Mouse (Mus musculus): ENCODE results near the gene Shbg. TPM values are rescaled to one million over a fixed set of nuclear protein-coding genes. Genes with fewer than 3 reads are reported as not detected.
"Not testable (repeated sequence)": the region's sequence is repeated elsewhere in the genome, so short reads cannot be mapped to it uniquely, and the experiment has no call there.

The Shbg gene
- total RNA-seq, 2 experiments from 2014 or later = 0.54 TPM; not detected in 1

DNA sequence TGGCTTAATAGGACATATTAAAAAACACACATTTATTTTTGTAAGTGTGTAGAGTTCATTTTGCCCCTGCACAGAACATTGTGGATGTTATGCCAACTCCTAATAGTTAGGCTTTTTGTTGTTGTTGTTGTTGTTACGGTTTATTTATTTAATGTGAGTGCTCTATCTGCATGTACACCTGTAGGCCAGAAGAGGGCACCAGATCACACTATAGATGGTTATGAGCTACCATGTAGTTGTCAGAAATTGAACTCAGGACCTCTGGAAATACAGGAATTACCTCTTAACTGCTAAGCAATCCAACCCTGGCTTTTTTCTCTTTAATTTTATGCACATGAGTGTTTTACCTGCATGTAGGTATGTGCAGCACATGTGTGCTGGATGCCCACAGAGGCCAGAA is 12.1 kb upstream of the Shbg start:
- DNase-seq = no peak

DNA sequence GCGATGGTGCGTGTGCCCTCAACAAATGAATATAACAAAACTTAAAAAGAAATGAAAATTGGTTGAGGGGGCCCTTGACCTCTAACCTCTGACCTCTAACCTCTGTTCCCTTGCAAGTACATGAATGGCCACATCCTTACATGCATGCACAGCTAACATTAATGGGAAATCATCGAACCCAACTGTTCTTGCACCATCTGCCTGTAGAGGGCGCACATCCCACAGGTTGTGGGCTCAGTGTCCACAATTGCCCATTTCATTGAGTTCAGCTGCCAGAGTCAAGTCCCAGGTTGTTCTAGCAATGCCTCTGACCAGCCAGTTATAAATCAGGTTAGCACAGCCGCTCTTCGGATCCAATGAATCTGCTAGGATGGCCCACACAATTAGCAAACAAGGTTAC is 10.6 kb upstream of the Shbg start:
- peak; percentile 75 for DNase-seq

DNA sequence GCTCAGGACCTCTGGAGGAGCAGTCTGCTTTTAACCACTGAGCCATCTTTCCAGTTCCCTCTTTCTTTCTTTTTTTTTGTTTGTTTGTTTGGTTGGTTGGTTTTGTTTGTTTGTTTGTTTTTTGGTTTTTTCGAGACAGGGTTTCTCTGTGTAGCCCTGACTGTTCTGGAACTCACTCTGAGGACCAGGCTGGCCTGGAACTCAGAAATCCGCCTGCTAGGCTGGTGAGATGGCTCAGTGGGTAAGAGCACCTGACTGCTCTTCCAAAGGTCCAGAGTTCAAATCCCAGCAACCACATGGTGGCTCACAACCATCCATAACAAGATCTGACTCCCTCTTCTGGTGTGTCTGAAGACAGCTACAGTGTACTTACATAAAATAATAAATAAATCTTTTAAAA is 6.6 kb upstream of the Shbg start:
- DNase-seq = not testable (repeated sequence)

DNA sequence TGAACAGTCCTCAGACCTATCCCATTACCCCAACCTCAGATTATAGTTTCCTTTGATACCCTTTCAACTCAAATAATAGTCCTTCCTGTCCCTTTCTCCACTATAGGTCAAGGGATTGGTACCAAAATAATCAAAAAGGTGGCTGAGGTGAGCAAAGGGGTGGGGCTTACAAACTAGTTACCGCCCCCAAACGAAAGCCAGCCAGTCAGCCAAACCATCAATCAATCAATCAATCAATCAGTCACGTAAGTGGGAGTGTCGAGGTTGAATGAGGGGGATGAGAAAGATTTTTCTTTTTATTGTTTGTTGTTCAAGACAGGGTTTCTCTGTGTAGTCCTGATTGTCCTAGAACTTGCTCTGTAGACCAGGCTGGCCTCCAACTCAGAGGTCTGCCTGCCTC is 5.3 kb upstream of the Shbg start:
- no peak for DNase-seq

DNA sequence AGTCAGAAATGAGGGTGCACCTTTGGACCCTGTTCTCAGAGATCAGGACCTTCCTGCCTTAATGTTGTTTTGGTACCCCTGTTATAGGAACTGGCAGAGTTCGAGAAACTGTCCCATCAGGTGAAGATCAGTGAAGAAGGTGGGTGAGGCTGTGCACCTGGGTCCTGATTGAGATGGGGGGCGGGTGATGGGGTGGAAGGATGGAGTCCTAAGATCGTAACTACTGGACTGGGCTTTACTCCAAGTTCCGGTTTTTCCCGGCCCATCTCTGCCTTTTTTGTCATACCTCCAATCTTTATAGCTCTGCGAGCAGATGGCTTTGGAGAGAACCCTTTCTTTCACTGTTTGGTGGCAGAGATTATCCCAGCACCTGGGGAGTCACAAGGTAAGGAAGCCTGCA is 4.7 kb upstream of the Shbg start:
- no peak for DNase-seq

DNA sequence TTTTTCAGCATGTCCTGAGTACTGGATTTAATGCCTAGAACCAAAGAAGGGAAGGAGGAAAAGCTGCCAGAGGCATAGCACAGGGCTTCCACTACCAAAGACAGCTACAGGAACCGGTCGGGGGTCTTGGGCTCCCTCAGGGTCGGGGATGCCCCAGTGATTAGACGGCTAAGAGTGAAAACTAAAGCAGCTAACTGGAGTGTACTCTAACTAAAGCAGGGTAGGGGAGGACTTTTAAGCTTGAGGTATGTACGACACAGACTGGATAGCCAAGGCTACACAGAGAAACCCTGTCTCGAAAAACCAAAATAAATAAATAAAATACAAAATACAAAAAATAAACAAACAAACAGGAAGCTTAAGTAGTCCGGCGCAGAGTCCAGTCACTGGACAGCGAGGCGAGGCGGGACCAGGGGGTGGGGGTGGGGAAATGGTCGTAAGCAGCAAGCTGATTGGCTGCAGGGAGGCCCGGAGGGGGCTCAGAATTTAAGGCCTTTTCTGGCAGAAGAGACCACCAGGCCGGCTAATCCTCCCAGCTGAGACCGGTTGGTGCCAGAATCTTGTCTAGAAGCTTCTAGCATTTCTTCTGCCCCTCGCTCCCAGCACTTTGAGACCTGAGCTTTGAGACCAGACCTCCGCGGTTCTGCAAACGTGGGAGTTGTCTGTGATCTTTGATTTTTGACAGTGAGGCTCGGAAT is 4.0 kb upstream of the Shbg start, which contains the start of gene Sat2:
Sat2 (plus strand) TSS at position 454 of the 698 bp plus-strand sequence.
- peak; percentile 64 for DNase-seq

DNA sequence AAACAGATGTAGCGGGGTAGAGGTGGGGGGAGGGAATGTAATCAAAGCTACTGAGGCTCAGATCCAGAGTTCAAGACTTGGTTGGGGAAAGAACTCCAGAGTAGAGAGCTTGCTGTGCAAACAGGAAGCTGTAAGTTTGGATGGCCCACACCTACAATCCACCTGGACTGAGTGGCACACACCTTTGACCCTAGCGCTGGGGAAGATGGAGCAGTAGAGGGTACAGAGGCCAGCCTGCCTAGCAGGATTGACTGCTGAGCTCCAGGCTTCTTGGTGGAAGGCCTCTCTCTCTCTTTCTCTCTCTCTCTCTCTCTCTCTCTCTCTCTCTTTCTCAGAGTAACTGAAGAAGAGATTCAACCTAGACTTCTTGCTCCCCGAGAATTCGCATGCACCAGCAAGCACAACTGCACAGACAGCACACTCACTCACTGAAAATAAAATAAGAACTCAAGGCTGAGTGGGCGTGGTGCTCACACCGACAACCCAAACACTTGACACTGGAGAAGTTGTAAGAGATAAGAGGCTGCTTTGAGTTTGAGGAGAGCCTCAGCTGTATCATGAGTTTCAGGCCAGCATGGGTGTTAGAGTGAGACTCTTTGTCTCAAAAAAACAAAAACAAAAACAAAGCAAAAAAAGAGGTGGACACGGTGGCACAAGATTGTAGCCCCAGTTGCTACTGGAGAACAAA is 2.8 kb upstream of the Shbg start:
- no peak for DNase-seq

DNA sequence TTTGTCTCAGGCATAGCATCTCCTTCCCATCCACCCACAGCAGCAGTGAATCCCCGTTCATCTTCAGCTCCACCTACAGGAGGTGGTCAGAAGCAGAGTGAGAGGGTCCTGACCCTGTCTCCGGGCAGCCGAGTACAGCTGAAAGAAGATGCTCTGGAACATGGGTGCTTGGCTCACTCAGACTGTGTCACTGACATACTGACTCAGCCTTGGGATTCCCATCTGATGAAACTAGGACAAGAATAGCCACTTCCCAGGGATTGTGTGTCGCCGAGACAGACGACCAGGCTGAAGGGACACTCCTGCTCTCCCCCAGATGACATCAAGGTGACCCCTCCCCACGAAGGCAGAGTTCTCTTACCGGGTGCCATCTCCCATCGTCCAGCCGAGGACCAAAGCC is 924 bp downstream of the Shbg start:
- DNase-seq = no peak

DNA sequence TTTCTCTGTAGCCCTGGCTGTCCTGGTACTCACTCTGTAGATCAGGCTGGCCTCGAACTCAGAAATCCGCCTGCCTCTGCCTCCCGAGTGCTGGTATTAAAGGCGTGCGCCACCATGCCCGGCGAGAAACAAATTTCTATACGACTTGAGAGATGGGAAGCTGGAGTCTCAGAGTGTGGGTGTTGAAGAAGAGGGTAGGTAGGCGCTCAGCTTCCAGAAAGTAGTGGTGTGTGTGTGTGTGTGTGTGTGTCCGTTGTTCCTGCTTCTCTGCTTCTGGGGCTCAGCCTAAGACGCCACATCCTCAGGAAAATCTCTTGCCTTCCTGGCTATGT is 3.5 kb downstream of the Shbg start:
- not testable (repeated sequence) for DNase-seq

DNA sequence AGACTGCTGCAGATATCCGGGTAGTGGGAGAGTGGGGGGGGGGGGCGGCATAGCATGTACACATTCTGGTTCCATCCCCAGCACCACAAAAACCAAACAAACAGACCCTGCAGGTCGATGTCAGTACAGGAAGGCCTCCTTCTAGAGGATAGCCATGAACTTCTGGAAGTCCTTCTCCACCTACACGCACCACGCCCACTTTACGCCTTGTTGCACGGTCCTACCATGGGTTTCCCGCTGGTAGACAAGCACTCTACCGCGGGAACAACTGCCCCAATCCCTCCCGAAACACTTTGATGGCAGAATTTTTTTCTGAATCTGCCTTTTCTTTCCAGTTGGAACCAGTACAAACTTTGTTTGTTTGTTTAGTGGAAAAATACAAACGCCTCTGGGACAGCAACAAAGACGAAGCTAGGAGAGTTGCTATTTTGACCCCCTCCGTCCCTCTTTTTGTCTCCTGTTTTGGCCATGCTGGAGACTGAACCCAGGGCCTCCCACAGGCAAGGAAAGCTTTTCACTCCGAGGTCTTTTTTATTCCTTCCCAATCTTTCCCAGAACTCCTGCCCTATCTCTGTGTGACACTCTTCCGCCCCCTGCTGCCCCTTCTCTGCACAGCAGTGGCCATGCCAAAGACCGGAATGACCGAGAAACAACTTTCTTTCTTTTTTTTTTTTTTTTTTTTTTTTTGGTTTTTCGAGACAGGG is 4.0 kb downstream of the Shbg start:
- peak; percentile 87 for DNase-seq

DNA sequence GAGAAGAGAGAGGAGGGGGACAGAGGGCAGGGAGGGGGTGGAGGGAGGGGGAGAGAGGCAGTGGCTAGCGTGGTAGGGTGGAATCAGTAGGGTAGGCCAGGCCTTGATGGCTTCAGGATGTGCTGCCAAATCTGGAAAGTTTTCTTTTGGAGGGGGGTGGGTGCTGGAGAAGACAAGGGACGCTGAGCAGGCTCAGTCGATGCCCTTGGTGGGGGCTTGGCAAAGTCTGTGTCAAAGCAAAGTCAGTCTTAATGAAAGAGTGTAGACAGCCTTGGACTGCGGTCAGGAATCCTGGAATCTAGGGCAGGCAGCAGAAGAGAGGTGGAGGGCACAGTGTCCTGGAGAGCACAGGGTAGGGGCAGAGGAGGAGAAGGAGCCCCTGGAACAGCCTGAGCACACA is 6.8 kb downstream of the Shbg start:
- DNase-seq = no peak

DNA sequence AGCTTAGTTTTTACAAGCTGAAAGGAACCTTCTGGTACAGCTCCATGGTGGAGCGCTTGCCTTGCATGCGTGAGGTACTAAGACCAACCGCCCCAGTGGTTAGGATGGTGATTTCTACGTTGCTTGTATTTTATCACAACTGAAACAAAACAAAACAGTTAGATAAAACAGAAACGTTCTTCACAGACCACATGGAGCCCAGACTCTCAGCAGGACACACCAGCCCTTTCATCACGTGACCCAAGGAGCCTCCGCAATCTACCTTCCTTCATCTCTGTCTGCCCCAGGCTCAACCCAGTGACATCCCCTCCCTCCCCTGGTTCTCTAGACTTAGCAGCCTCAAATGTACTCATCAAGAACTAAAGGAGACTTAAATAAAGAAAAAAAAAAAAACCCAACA is 8.3 kb downstream of the Shbg start:
- DNase-seq = no peak

DNA sequence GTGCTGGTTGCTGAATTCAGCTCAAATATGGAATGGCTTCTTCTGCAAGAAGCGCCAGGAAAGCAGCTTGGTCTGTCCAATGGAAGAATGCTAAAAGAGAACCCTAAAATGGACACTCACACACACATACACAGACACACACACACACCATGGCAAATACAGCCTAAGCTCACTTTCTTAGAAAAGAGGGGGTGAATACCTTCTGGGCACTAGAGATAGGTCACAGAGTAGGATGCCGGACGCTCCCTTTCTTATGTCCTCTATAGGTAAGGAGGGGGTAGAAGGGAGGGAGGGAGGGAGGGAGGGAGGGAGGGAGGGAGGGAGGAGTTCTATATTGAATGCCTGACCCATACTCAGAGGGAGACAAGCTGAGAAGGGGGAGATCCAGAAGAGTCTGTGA is 9.2 kb downstream of the Shbg start:
- DNase-seq = no peak

DNA sequence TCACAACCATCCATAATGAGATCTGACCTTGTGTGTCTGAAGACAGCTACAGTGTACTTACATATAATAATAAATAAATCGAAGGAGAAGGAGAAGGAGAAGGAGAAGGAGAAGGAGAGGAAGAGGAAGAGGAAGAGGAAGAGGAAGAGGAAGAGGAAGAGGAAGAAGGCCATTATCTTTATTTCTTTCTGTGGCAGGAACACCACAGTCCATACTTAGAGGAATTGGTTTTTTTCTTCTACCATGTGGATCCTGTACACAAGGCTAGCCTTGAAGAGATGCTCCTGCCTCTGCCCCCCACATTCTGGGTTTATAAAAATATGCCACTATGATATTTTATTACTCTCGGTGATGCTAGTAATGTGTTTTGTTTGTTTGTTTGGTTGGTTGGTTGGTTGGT is 10.9 kb downstream of the Shbg start:
- no peak for DNase-seq

DNA sequence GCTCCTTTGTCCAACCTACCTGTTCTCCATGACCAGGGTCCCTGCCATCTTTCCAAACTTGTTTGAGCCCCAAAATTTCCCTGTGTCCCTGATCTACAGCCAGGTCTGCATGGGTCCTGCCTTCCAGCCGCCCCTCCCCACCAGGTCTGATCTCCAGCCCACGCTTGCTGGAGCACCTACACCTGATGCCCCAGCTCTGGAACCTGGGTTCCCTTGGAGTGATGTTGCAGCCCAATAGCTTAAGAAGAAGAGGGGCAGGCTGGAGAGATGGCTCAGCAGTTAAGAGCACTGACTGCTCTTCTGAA is 11.3 kb downstream of the Shbg start:
- no peak for DNase-seq

DNA sequence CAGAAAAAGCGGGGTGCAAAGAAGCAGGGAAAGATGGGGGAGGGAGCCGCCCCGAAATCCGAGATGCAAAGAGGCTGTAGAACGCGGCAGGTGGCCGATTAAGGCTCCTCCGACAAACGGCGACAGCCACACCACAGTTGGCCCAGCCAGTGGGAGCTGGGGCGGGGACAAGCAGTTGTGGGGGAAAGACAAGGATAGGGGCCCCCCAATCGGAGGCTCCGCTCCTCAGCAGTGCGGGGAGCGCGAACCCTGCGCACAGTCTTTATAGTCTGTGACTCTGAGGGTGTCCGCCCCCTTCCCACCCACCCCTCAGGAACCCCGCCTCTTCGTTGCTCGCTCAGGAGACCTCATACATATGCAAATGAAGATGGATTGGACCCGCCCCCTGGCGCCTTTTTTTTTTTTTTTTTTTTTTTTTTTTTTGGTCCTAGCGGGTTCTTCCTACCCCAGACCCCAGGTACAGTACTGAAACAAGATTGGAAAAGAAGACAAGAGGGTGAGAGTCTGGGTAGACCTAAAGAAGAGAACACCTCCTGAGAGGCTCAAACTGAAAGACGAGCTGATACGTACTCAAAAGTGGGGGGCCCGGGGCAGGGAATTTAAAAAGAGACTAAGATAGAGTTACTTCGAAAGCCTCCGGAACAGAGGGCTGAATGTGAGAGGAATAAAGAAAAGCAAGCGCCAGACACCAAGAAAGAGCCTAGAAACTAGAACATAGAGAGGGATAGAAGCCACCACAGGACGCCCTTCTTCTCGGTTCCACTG is 11.8 kb downstream of the Shbg start, which contains the start of gene Atp1b2:
Atp1b2 (minus strand) TSS at position 217 of the 765 bp plus-strand sequence.
- DNase-seq = peak; percentile 79

DNA sequence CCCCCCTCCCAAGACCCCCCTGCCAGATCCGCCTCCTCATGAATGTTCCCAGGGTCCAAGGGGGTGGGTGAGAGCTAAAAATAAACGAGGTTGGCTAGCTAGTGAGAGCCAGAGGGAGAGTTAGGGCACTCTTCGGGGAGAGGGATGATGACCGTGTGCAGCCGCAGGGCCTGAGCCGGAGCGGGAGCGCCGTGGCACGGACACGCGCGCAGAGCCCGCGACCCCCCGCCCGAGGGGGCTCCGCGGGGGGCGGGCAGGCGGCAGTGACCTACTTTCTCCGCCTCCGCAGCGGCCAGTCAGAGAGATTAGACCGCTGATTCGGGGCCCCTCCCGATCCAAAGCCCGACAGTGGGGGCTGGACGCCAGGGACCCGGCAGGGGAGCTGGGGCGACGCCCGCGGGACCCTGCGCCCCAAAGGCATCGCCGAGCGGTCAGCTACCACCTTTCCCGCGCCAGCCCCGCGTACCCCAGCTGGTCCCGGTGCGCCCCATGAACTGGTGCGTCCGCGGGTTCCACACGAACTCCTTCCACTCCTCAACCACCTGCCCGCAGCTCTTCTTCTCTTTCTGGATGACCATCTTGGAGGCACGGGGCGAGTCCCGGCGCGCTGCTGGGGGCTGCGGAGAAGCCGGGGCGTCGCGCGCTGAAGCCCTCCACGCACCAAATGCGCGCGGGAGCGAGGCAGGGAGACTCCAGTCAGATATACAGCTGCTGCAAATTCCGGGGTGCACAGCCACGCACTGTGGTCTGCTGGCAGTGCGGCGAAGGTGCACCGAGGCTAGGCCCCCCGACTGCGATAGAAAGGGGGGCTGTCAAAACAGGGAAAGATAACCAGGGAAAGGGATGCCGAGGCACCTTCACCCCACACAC is 12.7 kb downstream of the Shbg start:
- DNase-seq = peak; percentile 48

DNA sequence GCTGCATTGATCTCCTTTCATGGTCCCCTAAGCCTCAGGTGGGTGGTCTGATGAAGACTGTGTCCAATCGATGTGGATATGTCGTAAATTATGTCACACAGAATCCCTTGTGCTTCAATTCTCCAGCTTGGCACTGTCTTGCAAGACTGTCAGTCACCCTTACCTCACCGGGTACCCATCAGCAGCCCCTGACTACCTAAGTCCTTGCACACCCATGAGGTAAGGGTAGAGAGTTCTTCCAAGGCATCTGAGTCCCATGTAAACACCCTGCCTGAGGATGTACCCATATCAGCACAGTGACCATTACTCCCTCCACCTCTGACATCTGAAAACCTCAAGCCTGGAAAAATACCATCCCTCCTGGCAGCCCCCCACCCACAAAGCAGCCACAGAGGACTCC is 13.4 kb downstream of the Shbg start:
- no peak for DNase-seq

DNA sequence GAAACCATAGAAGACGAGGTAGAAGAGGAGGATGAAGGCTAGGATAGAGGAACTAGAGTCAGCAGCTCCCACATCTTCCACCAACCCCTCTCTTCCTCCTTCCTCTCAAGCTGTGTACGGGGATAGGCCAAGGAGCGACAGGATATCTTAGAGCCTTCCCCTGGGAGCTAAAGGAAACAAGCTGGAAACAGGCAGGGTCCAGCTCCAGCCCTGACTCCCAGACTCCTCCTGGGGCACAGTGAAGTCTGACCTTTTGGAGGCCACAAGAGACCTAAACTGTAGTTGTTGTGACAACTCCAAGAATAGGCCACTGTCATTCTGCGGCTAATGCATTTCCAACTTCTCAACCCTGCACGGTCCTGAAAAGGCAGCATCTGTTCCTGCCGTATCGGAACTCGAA is 14.2 kb downstream of the Shbg start:
- DNase-seq = no peak

DNA sequence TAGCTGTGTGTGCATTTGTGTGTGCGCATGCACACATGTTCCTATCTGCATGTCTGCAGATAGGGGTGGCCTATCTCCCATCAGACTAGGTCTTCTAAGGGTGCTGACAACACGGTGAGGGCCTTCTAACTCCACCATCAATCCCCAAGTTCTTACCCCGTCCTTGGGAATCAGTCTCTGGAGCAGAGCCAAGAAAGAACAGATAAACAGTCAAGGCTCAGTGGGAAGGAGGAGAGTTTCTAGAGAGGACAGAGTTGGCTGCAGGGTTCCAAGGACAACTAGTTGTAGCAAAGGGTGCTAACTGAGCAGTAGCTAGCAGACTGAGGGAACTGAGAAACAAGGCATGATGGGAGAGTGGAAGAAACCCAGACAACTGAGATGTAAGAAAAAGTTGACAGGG is 15.9 kb downstream of the Shbg start:
- no peak for DNase-seq

DNA sequence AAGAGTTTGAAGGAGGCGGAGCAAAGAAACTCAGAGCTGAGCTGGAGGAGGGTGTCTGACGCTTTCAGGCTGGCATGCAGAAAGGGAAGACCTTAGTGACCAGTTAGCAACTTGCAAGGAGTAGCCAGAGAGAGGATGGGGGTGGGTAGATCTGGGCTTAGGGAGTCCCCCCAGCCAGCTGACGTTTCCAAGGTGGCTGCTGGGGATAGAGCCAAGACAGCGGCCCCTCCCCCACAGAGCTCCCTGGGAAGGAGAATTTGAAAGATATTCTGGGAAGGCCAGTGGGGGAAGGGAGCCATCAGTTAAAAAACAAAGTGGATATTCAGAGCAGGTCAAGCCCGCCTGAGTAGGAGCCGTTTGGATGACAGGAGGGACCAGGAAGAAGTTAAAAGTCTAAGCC is 17.6 kb downstream of the Shbg start:
- peak; percentile 58 for DNase-seq

DNA sequence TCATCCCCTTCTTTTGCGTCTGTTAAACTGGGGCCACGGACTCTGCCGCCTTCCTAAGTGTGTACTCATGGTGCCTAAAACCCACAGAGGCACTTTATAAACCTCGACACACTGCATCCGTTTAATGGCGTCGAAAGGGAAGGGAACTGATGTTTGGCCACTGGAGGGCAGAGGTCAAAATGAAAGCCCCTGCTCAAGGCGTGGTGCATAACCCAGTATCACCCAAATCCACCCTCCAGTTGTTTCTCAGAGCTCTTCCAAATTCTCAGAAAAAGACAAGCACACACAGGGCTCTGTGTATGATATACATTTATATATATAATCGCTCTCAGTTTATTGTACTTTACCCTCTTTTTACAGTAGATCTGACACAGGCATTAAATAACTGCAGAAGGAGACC is 18.3 kb downstream of the Shbg start:
- no peak for DNase-seq

Data from gastrocnemius, postnatal 10 days (tissue).